ENCODE assay signal across 22 mouse cellular contexts in the genomic region with DNA sequence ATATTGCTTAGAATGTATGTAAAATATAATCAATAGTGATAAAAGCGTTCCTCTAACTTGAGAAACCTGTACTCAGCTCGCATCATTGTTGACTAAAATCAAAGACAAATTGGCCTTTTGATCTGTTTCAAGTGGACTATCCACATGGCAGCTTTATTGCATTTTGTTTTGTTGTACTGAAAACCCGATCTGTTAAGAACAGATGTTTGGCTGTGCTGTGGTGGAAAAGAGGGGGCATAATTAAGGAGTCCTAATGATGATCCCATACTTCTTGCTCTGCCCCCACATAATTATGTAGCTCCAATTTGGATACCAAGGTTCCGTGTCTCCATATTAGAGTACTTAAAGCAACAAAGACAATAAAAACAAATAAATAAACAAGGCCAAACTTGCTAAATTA.
"Had no signal": no experiment of that assay in that cellular context is flagged by ENCODE, and none has a peak within 500 bp of the region (broad histone marks: within the 10 kb centered on the region; RNA-seq: fewer than 3 reads in every experiment).

No protein-coding gene starts in this region.

- ATAC-seq: liver, embryonic 12.5 days; midbrain, embryonic 15.5 days had no signal

- H3K9me3 ChIP-seq: limb, embryonic 13.5 days; liver, embryonic 12.5 days; liver, embryonic 15.5 days; lung, embryonic 15.5 days; midbrain, embryonic 15.5 days; neural tube, embryonic 13.5 days; stomach, embryonic 15.5 days had no signal

- H3K9ac ChIP-seq: limb, embryonic 13.5 days; liver, embryonic 12.5 days; liver, embryonic 15.5 days; lung, embryonic 15.5 days; midbrain, embryonic 15.5 days; neural tube, embryonic 13.5 days; stomach, embryonic 15.5 days had no signal

- H3K27ac ChIP-seq: limb, embryonic 13.5 days; liver, embryonic 12.5 days; liver, embryonic 15.5 days; lung, embryonic 15.5 days; midbrain, embryonic 15.5 days; neural tube, embryonic 13.5 days; stomach, embryonic 15.5 days had no signal

- H3K4me3 ChIP-seq: limb, embryonic 13.5 days; liver, embryonic 12.5 days; liver, embryonic 15.5 days; lung, embryonic 15.5 days; midbrain, embryonic 15.5 days; myocyte; neural tube, embryonic 13.5 days; stomach, embryonic 15.5 days had no signal

- DNase-seq: kidney, adult 18-20 months; kidney, adult 9 months; kidney, postnatal 14 days; kidney, postnatal 4 days; left cerebral cortex, postnatal 4 days; liver; lung, adult 18-20 months; lung, postnatal 10 days; lung, postnatal 4 days; right cerebral cortex, adult 18-20 months; right cerebral cortex, postnatal 25 days; spleen, adult 18-20 months; thymus, postnatal 36 days had no signal

- H3K27me3 ChIP-seq: limb, embryonic 13.5 days; liver, embryonic 12.5 days; liver, embryonic 15.5 days; lung, embryonic 15.5 days; midbrain, embryonic 15.5 days; neural tube, embryonic 13.5 days; stomach, embryonic 15.5 days had no signal

- H3K4me2 ChIP-seq: limb, embryonic 13.5 days; liver, embryonic 12.5 days; liver, embryonic 15.5 days; lung, embryonic 15.5 days; midbrain, embryonic 11.5 days; midbrain, embryonic 15.5 days; neural tube, embryonic 13.5 days; stomach, embryonic 15.5 days had no signal

- H3K4me1 ChIP-seq: liver, embryonic 12.5 days; liver, embryonic 15.5 days; lung, embryonic 15.5 days; midbrain, embryonic 15.5 days; stomach, embryonic 15.5 days had no signal

- H3K36me3 ChIP-seq: limb, embryonic 13.5 days; liver, embryonic 12.5 days; liver, embryonic 15.5 days; lung, embryonic 15.5 days; midbrain, embryonic 15.5 days; neural tube, embryonic 13.5 days; stomach, embryonic 15.5 days had no signal
